Mouse (Mus musculus): ENCODE measurements around the gene Adamts16. TPM values are rescaled to one million over a fixed set of nuclear protein-coding genes. Genes with fewer than 3 reads are reported as not detected.

Gene Adamts16
- polyA plus RNA-seq, 1 experiment: not detected

GRCm38 (mm10) chr13:70718814-70719213 is 122.8 kb downstream of the Adamts16 start:
- peaks cover 3% of the 10 kb centered on the region for H3K4me1 ChIP-seq (ENCODE audit: control insufficient read depth, insufficient read depth, low read length)
- TF ChIP-seq CTCF (IDR thresholded peaks at IDR 0.05; ENCODE audit: insufficient read depth, low read depth, low read length) (no peak), POLR2A (IDR thresholded peaks at IDR 0.05; ENCODE audit: insufficient read depth, low read depth, low read length) (no peak)
- WGBS: 59% methylated on average over 2 of the region's 2 CpGs
- H3K4me3 ChIP-seq (ENCODE audit: insufficient read depth, low read depth, low read length): no peak overlapping the region
- H3K27ac ChIP-seq (ENCODE audit: insufficient read depth, low read depth, low read length): no peak overlapping the region

- 53% methylated on average over 5 of the region's 5 CpGs for WGBS
- Histone ChIP-seq H3K4me3 (ENCODE audit: insufficient read depth, low read depth, low read length) (no peak overlapping the region), H3K27ac (ENCODE audit: insufficient read depth, low read depth, low read length) (no peak overlapping the region), H3K4me1 (ENCODE audit: control insufficient read depth, insufficient read depth, low read length) (peaks cover 6% of the 10 kb centered on the region)
- TF ChIP-seq CTCF (IDR thresholded peaks at IDR 0.05; ENCODE audit: insufficient read depth, low read depth, low read length) (no peak), POLR2A (IDR thresholded peaks at IDR 0.05; ENCODE audit: insufficient read depth, low read depth, low read length) (no peak)
These were observed 125.6 kb downstream of the Adamts16 start for GRCm38 (mm10) chr13:70716022-70716421.

- H3K4me3 ChIP-seq (ENCODE audit: insufficient read depth, low read depth, low read length): no peak overlapping the region
- peaks cover 6% of the 10 kb centered on the region for H3K4me1 ChIP-seq (ENCODE audit: control insufficient read depth, insufficient read depth, low read length)
- WGBS: 29% methylated on average over 7 of the region's 7 CpGs
- H3K27ac ChIP-seq (ENCODE audit: insufficient read depth, low read depth, low read length): no peak overlapping the region
- TF ChIP-seq CTCF (IDR thresholded peaks at IDR 0.05; ENCODE audit: insufficient read depth, low read depth, low read length) (no peak), POLR2A (IDR thresholded peaks at IDR 0.05; ENCODE audit: insufficient read depth, low read depth, low read length) (no peak)
These were observed 127.4 kb downstream of the Adamts16 start for GRCm38 (mm10) chr13:70714081-70714775.

GRCm38 (mm10) chr13:70713331-70713730 is 128.3 kb downstream of the Adamts16 start:
- Histone ChIP-seq H3K4me1 (ENCODE audit: control insufficient read depth, insufficient read depth, low read length) (peaks cover 6% of the 10 kb centered on the region), H3K4me3 (ENCODE audit: insufficient read depth, low read depth, low read length) (no peak overlapping the region), H3K27ac (ENCODE audit: insufficient read depth, low read depth, low read length) (no peak overlapping the region)
- no peak for TF ChIP-seq CTCF (IDR thresholded peaks at IDR 0.05; ENCODE audit: insufficient read depth, low read depth, low read length)
- TF ChIP-seq POLR2A (IDR thresholded peaks at IDR 0.05; ENCODE audit: insufficient read depth, low read depth, low read length): no peak
- WGBS: 68% methylated on average over 5 of the region's 5 CpGs

GRCm38 (mm10) chr13:70707158-70707854 is 134.3 kb downstream of the Adamts16 start:
- no peak overlapping the region for H3K4me3 ChIP-seq (ENCODE audit: insufficient read depth, low read depth, low read length)
- TF ChIP-seq POLR2A (IDR thresholded peaks at IDR 0.05; ENCODE audit: insufficient read depth, low read depth, low read length) (no peak), CTCF (IDR thresholded peaks at IDR 0.05; ENCODE audit: insufficient read depth, low read depth, low read length) (no peak)
- 0 out of 2 replicates have a peak, but pooled peaks cover 3% of the 10 kb centered on the region for H3K4me1 ChIP-seq (ENCODE audit: control insufficient read depth, insufficient read depth, low read length)
- no peak overlapping the region for H3K27ac ChIP-seq (ENCODE audit: insufficient read depth, low read depth, low read length)
- 83% methylated on average over 5 of the region's 5 CpGs for WGBS

GRCm38 (mm10) chr13:70702904-70703303 is 138.7 kb downstream of the Adamts16 start:
- no peaks in the 10 kb centered on the region for H3K4me1 ChIP-seq (ENCODE audit: control insufficient read depth, insufficient read depth, low read length)
- TF ChIP-seq POLR2A (IDR thresholded peaks at IDR 0.05; ENCODE audit: insufficient read depth, low read depth, low read length) (no peak), CTCF (IDR thresholded peaks at IDR 0.05; ENCODE audit: insufficient read depth, low read depth, low read length) (no peak)
- H3K27ac ChIP-seq (ENCODE audit: insufficient read depth, low read depth, low read length): no peak overlapping the region
- 75% methylated on average over 4 of the region's 4 CpGs for WGBS
- H3K4me3 ChIP-seq (ENCODE audit: insufficient read depth, low read depth, low read length): no peak overlapping the region

GRCm38 (mm10) chr13:70698812-70699387 is 142.7 kb downstream of the Adamts16 start:
- H3K4me1 ChIP-seq (ENCODE audit: control insufficient read depth, insufficient read depth, low read length): no peaks in the 10 kb centered on the region
- no peak overlapping the region for H3K4me3 ChIP-seq (ENCODE audit: insufficient read depth, low read depth, low read length)
- 69% methylated on average over 4 of the region's 4 CpGs for WGBS
- no peak overlapping the region for H3K27ac ChIP-seq (ENCODE audit: insufficient read depth, low read depth, low read length)
- TF ChIP-seq CTCF (IDR thresholded peaks at IDR 0.05; ENCODE audit: insufficient read depth, low read depth, low read length) (no peak), POLR2A (IDR thresholded peaks at IDR 0.05; ENCODE audit: insufficient read depth, low read depth, low read length) (no peak)

GRCm38 (mm10) chr13:70689452-70689960 is 152.1 kb downstream of the Adamts16 start:
- WGBS: 21% methylated on average over 2 of the region's 2 CpGs
- TF ChIP-seq CTCF (IDR thresholded peaks at IDR 0.05; ENCODE audit: insufficient read depth, low read depth, low read length) (no peak), POLR2A (IDR thresholded peaks at IDR 0.05; ENCODE audit: insufficient read depth, low read depth, low read length) (no peak)
- Histone ChIP-seq H3K4me1 (ENCODE audit: control insufficient read depth, insufficient read depth, low read length) (no peaks in the 10 kb centered on the region), H3K4me3 (ENCODE audit: insufficient read depth, low read depth, low read length) (no peak overlapping the region), H3K27ac (ENCODE audit: insufficient read depth, low read depth, low read length) (no peak overlapping the region)

- 88% methylated on average over 5 of the region's 5 CpGs for WGBS
- H3K27ac ChIP-seq (ENCODE audit: insufficient read depth, low read depth, low read length): no peak overlapping the region
- TF ChIP-seq POLR2A (IDR thresholded peaks at IDR 0.05; ENCODE audit: insufficient read depth, low read depth, low read length) (no peak), CTCF (IDR thresholded peaks at IDR 0.05; ENCODE audit: insufficient read depth, low read depth, low read length) (no peak)
- H3K4me1 ChIP-seq (ENCODE audit: control insufficient read depth, insufficient read depth, low read length): no peaks in the 10 kb centered on the region
- no peak overlapping the region for H3K4me3 ChIP-seq (ENCODE audit: insufficient read depth, low read depth, low read length)
These were observed 155.8 kb downstream of the Adamts16 start for GRCm38 (mm10) chr13:70685825-70686224.

All from olfactory bulb, adult 2 months (tissue).